Mouse (Mus musculus) kidney, embryonic 16.5 days (tissue): Measurements from ENCODE around the gene Selenos. TPM values are rescaled to one million over a fixed set of nuclear protein-coding genes. Genes with fewer than 3 reads are reported as not detected.
"Not testable (repeated sequence)": the region's sequence is repeated elsewhere in the genome, so short reads cannot be mapped to it uniquely, and the experiment has no call there.

Experiments used
- ATAC-seq: fragments of 200-750 bp; cut with Nextera tagmentation; 2 replicates; pipeline ENCODE4 v1.8.0; 2017; ENCODE audit warnings: moderate TSS enrichment; ENCODE audit not compliant: low FRiP score, low TSS enrichment
- H3K27ac ChIP-seq: fragments of 300-500 bp; sonication (generic); 2 replicates; pipeline ENCODE4 v1.5.1; 2014; ENCODE audit warnings: low read length
- H3K27me3 ChIP-seq: fragments of 300-500 bp; sonication (generic); 2 replicates; pipeline ENCODE4 v1.6.1; 2014; ENCODE audit warnings: low read length, control low read depth, mixed read lengths; ENCODE audit not compliant: insufficient read depth
- H3K36me3 ChIP-seq: fragments of 300-500 bp; sonication (generic); 2 replicates; pipeline ENCODE4 v1.6.1; 2014; ENCODE audit warnings: low read length, control low read depth, mixed read lengths; ENCODE audit not compliant: insufficient read depth
- H3K4me1 ChIP-seq: fragments of 300-500 bp; sonication (generic); 2 replicates; pipeline ENCODE4 v1.6.1; 2014; ENCODE audit warnings: low read length, control low read depth, mixed read lengths; ENCODE audit not compliant: insufficient read depth
- H3K4me2 ChIP-seq: fragments of 300-500 bp; sonication (generic); replicated peaks from 2 replicates; pipeline ENCODE4 v1.6.1; 2014; ENCODE audit warnings: low read depth, low read length
- H3K4me3 ChIP-seq: fragments of 300-500 bp; sonication (generic); 2 replicates; pipeline ENCODE4 v1.5.1; 2014; ENCODE audit warnings: mild to moderate bottlenecking, low read length
- H3K9ac ChIP-seq: fragments of 300-500 bp; sonication (generic); replicated peaks from 2 replicates; pipeline ENCODE4 v1.6.1; 2014; ENCODE audit warnings: low read length
- H3K9me3 ChIP-seq: fragments of 300-500 bp; sonication (generic); 2 replicates; pipeline ENCODE4 v1.6.1; 2016; ENCODE audit warnings: low read length, control low read depth
- WGBS: fragments of 180-500 bp; shearing (Covaris S2); extraction: QIAGEN DNeasy Blood & Tissue Kit; methylation state at CpG from one replicate; pipeline ENCODE4 v1.1.7; 2014; 5-methylcytosine and 5-hydroxymethylcytosine counted together
- polyA plus RNA-seq: library from polyadenylated mRNA; unstranded; fragments of >200 nt; fragmentation: Nextera tagmentation; extraction: Ambion mirVana; gene quantifications from 2 replicates; pipeline ENCODE4 v1.2.1, GENCODE M21; 2015

Selenos gene
- polyA plus RNA-seq, 1 experiment from 2014 or later, result 125 TPM

DNA sequence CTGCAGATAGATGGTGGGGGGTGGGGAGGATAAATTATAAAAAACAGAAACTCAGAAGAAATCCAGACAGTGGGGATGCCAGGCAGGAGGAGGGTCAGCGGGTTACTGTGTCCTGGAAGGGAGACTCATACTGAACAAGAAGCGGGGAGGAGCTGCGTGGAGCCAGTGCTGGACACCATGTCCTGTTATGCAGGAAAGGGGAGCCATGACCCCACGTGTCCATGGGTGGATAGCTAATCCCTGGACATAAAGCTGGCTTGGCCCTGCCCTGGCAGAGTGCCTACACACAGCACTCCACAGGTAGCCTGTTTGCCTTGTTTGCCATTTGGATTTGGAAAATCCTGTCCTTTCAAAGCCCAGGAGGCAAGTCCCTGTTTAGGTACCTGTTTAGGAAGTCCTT is 31.5 kb upstream of the Selenos start:
- no peaks in the 10 kb centered on the region; the same call in 1 of the 2 replicates for H3K9me3 ChIP-seq
- no peaks in the 10 kb centered on the region for H3K27me3 ChIP-seq
- no peak overlapping the region for H3K27ac ChIP-seq
- H3K36me3 ChIP-seq, result no peaks in the 10 kb centered on the region
- H3K4me1 ChIP-seq, result 0 out of 2 replicates have a peak, but pooled peaks cover 2% of the 10 kb centered on the region
- no peak overlapping the region for H3K4me3 ChIP-seq
- H3K4me2 ChIP-seq, result no peak overlapping the region
- ATAC-seq, result no peak
- no peak overlapping the region for H3K9ac ChIP-seq
- 75% methylated on average over 4 of the region's 4 CpGs for WGBS

DNA sequence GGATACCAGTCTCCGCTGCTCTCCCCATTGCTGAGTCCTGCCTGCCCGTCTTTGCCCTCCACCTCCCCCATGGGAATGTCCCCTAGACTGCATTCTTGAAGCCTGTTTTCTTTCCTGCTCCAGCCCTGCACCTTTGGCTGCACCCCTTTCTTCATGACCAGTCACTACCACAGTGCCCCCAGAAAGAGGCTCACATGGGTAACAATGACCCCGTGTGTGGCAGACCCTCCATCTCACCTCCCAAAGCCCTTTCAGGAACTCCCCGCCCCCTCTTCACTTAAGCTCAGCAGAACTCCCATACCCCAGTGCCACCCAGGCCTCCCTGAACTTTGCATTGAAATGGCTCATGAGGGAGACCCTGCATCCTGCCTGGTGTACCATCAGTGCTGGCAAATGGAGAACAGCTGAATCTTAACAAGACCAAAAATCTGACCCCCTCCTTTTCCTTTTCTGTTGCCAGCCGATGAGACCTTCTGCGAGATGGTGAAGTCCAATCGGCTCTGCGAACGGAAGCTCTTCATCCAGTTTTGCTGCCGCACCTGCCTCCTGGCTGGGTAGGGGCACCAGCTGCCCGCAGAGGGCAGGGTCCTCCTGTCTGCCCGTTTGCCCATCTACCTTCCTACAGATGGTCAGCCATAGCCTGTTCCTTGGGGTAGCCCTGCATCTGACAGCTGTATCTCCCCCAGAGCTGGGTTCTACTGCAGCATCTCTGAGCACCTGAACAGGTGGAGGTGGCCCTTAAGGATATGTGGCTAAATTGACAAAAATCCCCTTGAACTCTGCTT is 30.8 kb upstream of the Selenos start:
- Histone ChIP-seq H3K4me3 (no peak overlapping the region), H3K9me3 (no peaks in the 10 kb centered on the region; the same call in 1 of the 2 replicates), H3K27ac (no peak overlapping the region), H3K4me2 (no peak overlapping the region), H3K27me3 (no peaks in the 10 kb centered on the region), H3K4me1 (0 out of 2 replicates have a peak, but pooled peaks cover 2% of the 10 kb centered on the region), H3K9ac (no peak overlapping the region), H3K36me3 (no peaks in the 10 kb centered on the region)
- ATAC-seq, result no peak
- WGBS, result 85% methylated on average over 12 of the region's 12 CpGs

DNA sequence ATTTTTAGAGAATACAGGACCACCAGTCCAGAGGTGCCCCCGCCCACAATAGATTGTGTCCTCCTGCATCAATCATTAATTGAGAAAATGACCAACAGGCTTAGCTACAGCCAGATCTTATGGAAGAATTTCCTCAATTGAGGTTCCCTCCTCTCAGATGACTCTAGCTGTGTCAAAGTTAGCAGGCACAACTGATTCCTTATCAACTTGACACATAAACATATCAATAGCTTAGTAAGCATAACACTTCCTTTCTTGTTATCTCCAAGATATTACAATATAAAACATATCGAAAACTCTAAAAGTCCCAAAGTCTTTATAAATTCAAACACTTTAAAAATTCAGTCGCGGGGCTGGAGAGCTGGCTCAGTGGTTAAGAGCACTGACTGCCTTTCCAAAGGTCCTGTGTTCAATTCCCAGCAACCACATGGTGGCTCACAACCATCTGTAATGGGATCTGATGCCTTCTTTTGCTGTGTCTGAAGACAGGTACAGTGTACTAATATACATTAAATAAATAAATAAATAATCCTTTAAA is 25.4 kb upstream of the Selenos start:
- no peak overlapping the region for H3K27ac ChIP-seq
- no peaks in the 10 kb centered on the region; the same call in 1 of the 2 replicates for H3K9me3 ChIP-seq
- no peak overlapping the region for H3K4me3 ChIP-seq
- no peak for ATAC-seq
- WGBS, result 93% methylated on average over 4 of the region's 4 CpGs
- no peak overlapping the region for H3K4me2 ChIP-seq
- H3K36me3 ChIP-seq, result no peaks in the 10 kb centered on the region
- H3K27me3 ChIP-seq, result no peaks in the 10 kb centered on the region
- H3K9ac ChIP-seq, result no peak overlapping the region
- H3K4me1 ChIP-seq, result no peaks in the 10 kb centered on the region

DNA sequence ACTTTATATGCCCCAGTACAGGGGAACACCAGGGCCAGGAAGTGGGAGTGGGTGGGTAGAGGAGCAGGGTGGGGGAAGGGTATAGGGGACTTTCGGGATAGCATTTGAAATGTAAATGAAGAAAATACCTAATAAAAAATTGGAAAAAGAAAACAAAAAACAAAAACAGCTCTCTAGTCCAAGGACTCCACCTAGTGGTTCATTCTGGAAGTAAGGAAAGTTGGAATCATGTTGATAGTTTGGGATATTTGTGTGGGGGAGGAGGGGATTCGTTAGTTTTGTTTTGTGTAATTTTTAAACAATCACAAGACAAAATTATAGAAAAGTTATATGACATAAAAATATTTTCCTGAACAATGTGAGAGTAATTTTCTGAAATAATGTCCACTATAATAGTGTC is 24.1 kb upstream of the Selenos start:
- not testable (repeated sequence) for H3K4me2 ChIP-seq, H3K27me3 ChIP-seq, H3K4me1 ChIP-seq, H3K9ac ChIP-seq, ATAC-seq, H3K36me3 ChIP-seq, H3K27ac ChIP-seq, H3K4me3 ChIP-seq, H3K9me3 ChIP-seq
- WGBS, result 10% methylated on average over 2 of the region's 2 CpGs

DNA sequence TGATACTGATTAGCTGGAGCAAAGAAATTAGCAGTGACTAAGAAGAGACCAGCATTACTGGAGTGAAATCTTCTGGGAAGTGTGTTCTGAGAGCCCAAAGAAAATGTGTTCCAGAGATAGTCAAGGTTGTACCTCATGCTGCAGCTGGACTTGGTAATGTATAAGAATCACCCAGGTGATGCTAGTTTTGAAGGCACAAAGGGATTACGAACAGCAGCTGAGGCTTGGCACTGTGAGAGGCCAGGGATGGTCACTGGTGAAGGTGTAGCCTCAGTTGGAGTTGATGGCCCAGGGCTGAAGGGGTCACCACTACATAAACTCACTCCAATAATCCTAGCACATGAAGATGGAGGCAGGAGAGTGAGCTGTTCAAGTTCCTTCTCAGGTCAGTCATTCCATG is 20.7 kb upstream of the Selenos start, which contains the start of gene Snrpa1:
Gene Snrpa1 (plus strand): TSS at position 301 of the 400 bp plus-strand sequence.
- WGBS, result 67% methylated on average over 1 of the region's 1 CpGs
- ATAC-seq, result no peak
- no peak within 1 kb of the TSS for H3K27ac ChIP-seq
- peak within 1 kb of the TSS; percentile 94 for H3K9ac ChIP-seq
- peaks cover 15% of the 10 kb centered on the region for H3K4me1 ChIP-seq
- H3K4me3 ChIP-seq, result peak within 1 kb of the TSS; percentile 94
- 0 out of 2 replicates have a peak, but pooled peaks cover 4% of the 10 kb centered on the region for H3K36me3 ChIP-seq
- peak within 1 kb of the TSS; percentile 69 for H3K4me2 ChIP-seq
- H3K27me3 ChIP-seq, result no peaks in the 10 kb centered on the region
- H3K9me3 ChIP-seq, result no peaks in the 10 kb centered on the region

DNA sequence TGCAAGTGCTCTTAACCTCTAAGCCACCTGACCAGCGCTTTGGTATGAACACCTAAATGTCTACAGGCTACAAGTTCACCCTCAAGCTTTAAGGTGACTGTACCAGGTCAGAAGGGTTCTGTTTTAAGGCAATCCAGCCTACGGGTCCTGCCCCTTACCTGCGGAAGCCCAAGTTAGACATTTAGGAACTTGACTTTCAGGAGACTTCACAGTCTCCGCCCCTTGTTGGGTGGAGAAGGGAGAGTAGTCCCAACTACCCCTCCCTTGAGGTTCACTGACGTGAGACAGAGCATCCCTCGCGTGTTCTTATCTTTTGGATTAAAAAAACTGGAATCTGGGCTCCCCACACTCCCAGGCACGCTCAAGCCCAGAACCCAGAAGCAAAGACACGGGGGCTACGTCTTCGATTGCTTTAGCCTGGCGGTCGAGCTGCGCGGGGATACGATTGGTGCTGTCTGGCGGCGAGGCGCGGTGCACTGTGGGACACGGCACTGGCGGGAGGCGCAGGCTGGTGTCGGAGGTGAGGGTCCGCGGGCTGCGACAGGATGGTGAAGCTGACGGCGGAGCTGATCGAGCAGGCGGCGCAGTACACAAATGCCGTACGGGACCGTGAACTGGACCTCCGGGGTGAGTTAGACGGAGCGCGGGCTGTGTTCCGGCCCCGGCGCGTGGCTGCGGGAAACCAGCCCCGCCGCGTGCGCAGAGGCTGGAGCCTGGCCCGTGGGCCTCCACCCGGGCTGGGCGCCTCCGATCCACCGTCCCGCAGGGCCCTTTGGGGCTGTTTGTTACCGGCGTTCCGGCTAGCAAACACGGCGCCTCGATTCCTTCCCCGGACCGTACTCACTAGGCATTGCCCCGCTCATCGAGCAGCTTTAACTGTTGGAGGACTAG is 19.1 kb upstream of the Selenos start:
- H3K27ac ChIP-seq, result peak overlapping the region; percentile 76
- WGBS, result 0% methylated on average over 62 of the region's 64 CpGs
- H3K27me3 ChIP-seq, result no peaks in the 10 kb centered on the region
- ATAC-seq, result peak; percentile 96
- H3K4me2 ChIP-seq, result peak overlapping the region; percentile 69
- peaks cover 11% of the 10 kb centered on the region for H3K36me3 ChIP-seq
- H3K4me3 ChIP-seq, result peak overlapping the region; percentile 94
- peak overlapping the region; percentile 94 for H3K9ac ChIP-seq
- no peaks in the 10 kb centered on the region for H3K9me3 ChIP-seq
- peaks cover 15% of the 10 kb centered on the region for H3K4me1 ChIP-seq

DNA sequence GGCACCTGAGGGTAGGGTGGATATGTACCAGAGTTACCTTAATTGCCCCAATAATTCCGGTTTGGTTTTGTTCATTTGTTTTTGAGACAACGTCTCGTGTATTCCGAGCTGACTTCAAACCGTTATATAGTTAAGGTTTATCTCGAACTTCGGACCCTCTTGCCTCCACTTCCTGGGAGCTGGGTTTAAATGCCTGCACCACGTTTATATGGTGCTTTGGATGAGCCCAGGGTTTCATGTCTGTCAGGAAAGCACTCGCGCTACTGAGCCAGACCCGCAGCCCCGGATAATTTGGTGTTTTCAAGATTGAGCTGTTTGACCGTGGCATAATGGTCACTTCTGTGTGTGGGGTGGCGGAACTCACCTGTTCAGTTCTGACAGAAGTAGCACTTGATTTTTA is 18.4 kb upstream of the Selenos start:
- ATAC-seq, result no peak
- WGBS, result 1% methylated on average over 14 of the region's 14 CpGs
- Histone ChIP-seq H3K36me3 (peaks cover 11% of the 10 kb centered on the region), H3K9ac (peak overlapping the region; percentile 94), H3K4me2 (peak overlapping the region; percentile 69), H3K4me3 (peak overlapping the region; percentile 94), H3K9me3 (no peaks in the 10 kb centered on the region), H3K27me3 (no peaks in the 10 kb centered on the region), H3K4me1 (peaks cover 15% of the 10 kb centered on the region), H3K27ac (no peak overlapping the region)

DNA sequence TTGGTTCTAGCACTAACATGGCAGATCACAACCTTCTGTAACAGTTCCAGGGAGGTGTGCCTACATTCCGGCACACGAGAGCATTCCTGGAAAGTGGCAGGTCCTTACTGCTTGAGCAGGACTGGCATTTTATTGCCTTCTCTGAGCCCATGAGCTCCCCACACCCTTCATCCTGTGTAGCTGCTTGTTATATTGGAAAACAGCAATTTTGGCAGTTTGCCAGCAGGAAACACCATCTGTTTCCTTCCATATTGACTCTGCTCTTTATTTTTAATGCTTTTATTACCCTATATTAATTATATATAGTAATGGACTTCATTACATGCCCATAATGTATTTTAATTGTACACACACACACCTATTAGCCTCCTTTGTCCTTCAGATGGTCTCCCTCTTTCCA is 3.0 kb upstream of the Selenos start:
- H3K9ac ChIP-seq, result no peak overlapping the region
- no peaks in the 10 kb centered on the region for H3K27me3 ChIP-seq
- H3K4me1 ChIP-seq, result peaks cover 20% of the 10 kb centered on the region
- H3K4me2 ChIP-seq, result no peak overlapping the region
- ATAC-seq, result no peak
- H3K9me3 ChIP-seq, result no peaks in the 10 kb centered on the region
- WGBS, result 49% methylated on average over 2 of the region's 2 CpGs
- peaks cover 37% of the 10 kb centered on the region for H3K36me3 ChIP-seq
- no peak overlapping the region for H3K4me3 ChIP-seq
- H3K27ac ChIP-seq, result 0 out of 2 replicates have a peak overlapping the region, but pooled peaks have one; percentile 3

DNA sequence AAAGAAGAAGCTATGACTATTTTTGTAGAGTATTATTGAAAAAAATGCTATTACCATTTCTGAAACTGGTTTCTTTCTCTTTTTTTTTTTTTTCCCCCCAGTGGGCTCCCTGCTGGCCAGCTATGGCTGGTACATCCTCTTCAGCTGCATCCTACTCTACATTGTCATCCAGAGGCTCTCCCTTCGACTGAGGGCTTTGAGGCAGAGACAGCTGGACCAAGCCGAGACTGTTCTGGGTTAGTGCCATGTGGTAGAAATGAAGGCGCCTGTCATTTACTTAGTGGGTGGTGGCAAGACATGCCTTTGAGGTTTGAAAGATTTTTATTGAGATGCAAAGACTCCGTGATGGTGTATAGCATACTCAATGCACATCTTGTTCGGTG is 773 bp downstream of the Selenos start:
- H3K27me3 ChIP-seq, result no peaks in the 10 kb centered on the region
- H3K9me3 ChIP-seq, result no peaks in the 10 kb centered on the region
- no peak for ATAC-seq
- WGBS, result 48% methylated on average over 5 of the region's 5 CpGs
- peaks cover 30% of the 10 kb centered on the region for H3K4me1 ChIP-seq
- H3K9ac ChIP-seq, result peak overlapping the region; percentile 74
- peaks cover 40% of the 10 kb centered on the region for H3K36me3 ChIP-seq
- peak overlapping the region; percentile 84 for H3K4me2 ChIP-seq
- H3K4me3 ChIP-seq, result peak overlapping the region; percentile 74
- H3K27ac ChIP-seq, result no peak overlapping the region
